Mouse (Mus musculus) kidney, embryonic 16.5 days (tissue): ENCODE data around the gene Cdc34. TPM values are rescaled to one million over a fixed set of nuclear protein-coding genes. Genes with fewer than 3 reads are reported as not detected.

ENCODE experiments used
- ATAC-seq: fragments of 200-750 bp; cut with Nextera tagmentation; 2 replicates; pipeline ENCODE4 v1.8.0; 2017; ENCODE audit warnings: moderate TSS enrichment; ENCODE audit not compliant: low FRiP score, low TSS enrichment
- H3K27ac ChIP-seq: fragments of 300-500 bp; sonication (generic); 2 replicates; pipeline ENCODE4 v1.5.1; 2014; ENCODE audit warnings: low read length
- H3K27me3 ChIP-seq: fragments of 300-500 bp; sonication (generic); 2 replicates; pipeline ENCODE4 v1.6.1; 2014; ENCODE audit warnings: low read length, control low read depth, mixed read lengths; ENCODE audit not compliant: insufficient read depth
- H3K36me3 ChIP-seq: fragments of 300-500 bp; sonication (generic); 2 replicates; pipeline ENCODE4 v1.6.1; 2014; ENCODE audit warnings: low read length, control low read depth, mixed read lengths; ENCODE audit not compliant: insufficient read depth
- H3K4me1 ChIP-seq: fragments of 300-500 bp; sonication (generic); 2 replicates; pipeline ENCODE4 v1.6.1; 2014; ENCODE audit warnings: low read length, control low read depth, mixed read lengths; ENCODE audit not compliant: insufficient read depth
- H3K4me2 ChIP-seq: fragments of 300-500 bp; sonication (generic); replicated peaks from 2 replicates; pipeline ENCODE4 v1.6.1; 2014; ENCODE audit warnings: low read depth, low read length
- H3K4me3 ChIP-seq: fragments of 300-500 bp; sonication (generic); 2 replicates; pipeline ENCODE4 v1.5.1; 2014; ENCODE audit warnings: mild to moderate bottlenecking, low read length
- H3K9ac ChIP-seq: fragments of 300-500 bp; sonication (generic); replicated peaks from 2 replicates; pipeline ENCODE4 v1.6.1; 2014; ENCODE audit warnings: low read length
- H3K9me3 ChIP-seq: fragments of 300-500 bp; sonication (generic); 2 replicates; pipeline ENCODE4 v1.6.1; 2016; ENCODE audit warnings: low read length, control low read depth
- WGBS: fragments of 180-500 bp; shearing (Covaris S2); extraction: QIAGEN DNeasy Blood & Tissue Kit; methylation state at CpG from one replicate; pipeline ENCODE4 v1.1.7; 2014; 5-methylcytosine and 5-hydroxymethylcytosine counted together
- polyA plus RNA-seq: library from polyadenylated mRNA; unstranded; fragments of >200 nt; fragmentation: Nextera tagmentation; extraction: Ambion mirVana; gene quantifications from 2 replicates; pipeline ENCODE4 v1.2.1, GENCODE M21; 2015

The Cdc34 gene
- polyA plus RNA-seq, 1 experiment from 2014 or later = 81.2 TPM

GRCm38 (mm10) chr10:79682916-79683582 lies 1.1 kb downstream of the Cdc34 start:
- Histone ChIP-seq H3K4me3 (peak overlapping the region; percentile 94), H3K27ac (peak overlapping the region; percentile 81), H3K27me3 (no peaks in the 10 kb centered on the region), H3K4me2 (peak overlapping the region; percentile 89), H3K4me1 (peaks cover 24% of the 10 kb centered on the region), H3K9ac (peak overlapping the region; percentile 84), H3K9me3 (no peaks in the 10 kb centered on the region), H3K36me3 (peaks cover 40% of the 10 kb centered on the region)
- 3% methylated on average over 10 of the region's 10 CpGs for WGBS
- ATAC-seq = no peak

- H3K4me2 ChIP-seq = peak overlapping the region; percentile 89
- H3K36me3 ChIP-seq = peaks cover 48% of the 10 kb centered on the region
- peaks cover 24% of the 10 kb centered on the region for H3K4me1 ChIP-seq
- H3K27ac ChIP-seq = no peak overlapping the region
- H3K9ac ChIP-seq = peak overlapping the region; percentile 84
- H3K9me3 ChIP-seq = no peaks in the 10 kb centered on the region
- H3K27me3 ChIP-seq = no peaks in the 10 kb centered on the region
- no peak for ATAC-seq
- WGBS = 76% methylated on average over 6 of the region's 6 CpGs
- H3K4me3 ChIP-seq = peak overlapping the region; percentile 94
Measured at GRCm38 (mm10) chr10:79683726-79684640, 2.0 kb downstream of the Cdc34 start.

GRCm38 (mm10) chr10:79684770-79685600 lies 3.0 kb downstream of the Cdc34 start:
- Histone ChIP-seq H3K9ac (no peak overlapping the region), H3K27ac (no peak overlapping the region), H3K4me2 (no peak overlapping the region), H3K27me3 (no peaks in the 10 kb centered on the region), H3K4me3 (no peak overlapping the region), H3K9me3 (no peaks in the 10 kb centered on the region), H3K4me1 (peaks cover 24% of the 10 kb centered on the region), H3K36me3 (peaks cover 53% of the 10 kb centered on the region)
- 93% methylated on average over 25 of the region's 25 CpGs for WGBS
- no peak for ATAC-seq

GRCm38 (mm10) chr10:79686219-79686618 lies 4.2 kb downstream of the Cdc34 start:
- ATAC-seq = no peak
- Histone ChIP-seq H3K9ac (no peak overlapping the region), H3K4me1 (peaks cover 18% of the 10 kb centered on the region)

GRCm38 (mm10) chr10:79686691-79687090 lies 4.7 kb downstream of the Cdc34 start:
- no peak overlapping the region for H3K4me3 ChIP-seq
- 0 out of 2 replicates have a peak, but pooled peaks cover under 1% of the 10 kb centered on the region for H3K9me3 ChIP-seq
- H3K27me3 ChIP-seq = no peaks in the 10 kb centered on the region
- no peak overlapping the region for H3K4me2 ChIP-seq
- 91% methylated on average over 1 of the region's 1 CpGs for WGBS
- ATAC-seq = no peak
- peaks cover 16% of the 10 kb centered on the region for H3K4me1 ChIP-seq
- H3K36me3 ChIP-seq = peaks cover 53% of the 10 kb centered on the region
- H3K27ac ChIP-seq = no peak overlapping the region
- no peak overlapping the region for H3K9ac ChIP-seq

More at GRCm38 (mm10) chr10:79686219-79686618, 4.2 kb downstream of the Cdc34 start:
- Histone ChIP-seq H3K4me2 (no peak overlapping the region), H3K27me3 (no peaks in the 10 kb centered on the region), H3K27ac (no peak overlapping the region), H3K4me3 (no peak overlapping the region), H3K9me3 (no peaks in the 10 kb centered on the region), H3K36me3 (peaks cover 53% of the 10 kb centered on the region)
- 92% methylated on average over 2 of the region's 2 CpGs for WGBS

- Histone ChIP-seq H3K27me3 (no peaks in the 10 kb centered on the region), H3K9me3 (peaks cover 6% of the 10 kb centered on the region; the same call in 1 of the 2 replicates), H3K9ac (no peak overlapping the region), H3K4me1 (peaks cover 16% of the 10 kb centered on the region), H3K36me3 (peaks cover 53% of the 10 kb centered on the region), H3K4me3 (no peak overlapping the region), H3K27ac (no peak overlapping the region), H3K4me2 (no peak overlapping the region)
- no peak for ATAC-seq
- 97% methylated on average over 6 of the region's 6 CpGs for WGBS
Measured at GRCm38 (mm10) chr10:79687513-79687912, 5.5 kb downstream of the Cdc34 start.

- WGBS = 78% methylated on average over 4 of the region's 4 CpGs
- no peak within 1 kb of the TSS for H3K4me3 ChIP-seq
Measured at GRCm38 (mm10) chr10:79688720-79689119, 6.7 kb downstream of the Cdc34 start, which contains the start of gene Gzmm. Gzmm (plus strand) TSS chr10:79689020.

GRCm38 (mm10) chr10:79689178-79689577 lies 7.2 kb downstream of the Cdc34 start:
- 88% methylated on average over 3 of the region's 3 CpGs for WGBS
- peaks cover 2% of the 10 kb centered on the region for H3K4me1 ChIP-seq
- ATAC-seq = no peak
- peaks cover 52% of the 10 kb centered on the region for H3K36me3 ChIP-seq
- H3K27ac ChIP-seq = no peak overlapping the region
- H3K9ac ChIP-seq = no peak overlapping the region
- peaks cover 6% of the 10 kb centered on the region; the same call in 1 of the 2 replicates for H3K9me3 ChIP-seq
- no peaks in the 10 kb centered on the region for H3K27me3 ChIP-seq
- no peak overlapping the region for H3K4me2 ChIP-seq
- H3K4me3 ChIP-seq = no peak overlapping the region

More at GRCm38 (mm10) chr10:79688720-79689119, 6.7 kb downstream of the Cdc34 start, which contains the start of gene Gzmm:
- no peak within 1 kb of the TSS for H3K9ac ChIP-seq
- no peaks in the 10 kb centered on the region for H3K27me3 ChIP-seq
- H3K4me1 ChIP-seq = peaks cover 6% of the 10 kb centered on the region
- no peak for ATAC-seq
- no peak within 1 kb of the TSS for H3K4me2 ChIP-seq
- H3K36me3 ChIP-seq = peaks cover 53% of the 10 kb centered on the region
- H3K9me3 ChIP-seq = peaks cover 6% of the 10 kb centered on the region; the same call in 1 of the 2 replicates
- H3K27ac ChIP-seq = no peak within 1 kb of the TSS

- no peak for ATAC-seq
- 95% methylated on average over 2 of the region's 2 CpGs for WGBS
- H3K9ac ChIP-seq = no peak overlapping the region
- H3K9me3 ChIP-seq = peaks cover 6% of the 10 kb centered on the region; the same call in 1 of the 2 replicates
- H3K4me2 ChIP-seq = no peak overlapping the region
- H3K4me3 ChIP-seq = no peak overlapping the region
- H3K4me1 ChIP-seq = peaks cover 12% of the 10 kb centered on the region; the same call in 1 of the 2 replicates
- H3K36me3 ChIP-seq = peaks cover 23% of the 10 kb centered on the region
- H3K27me3 ChIP-seq = no peaks in the 10 kb centered on the region
- no peak overlapping the region for H3K27ac ChIP-seq
Measured at GRCm38 (mm10) chr10:79691986-79692548, 10.1 kb downstream of the Cdc34 start.
